Mouse (Mus musculus) G1E (cell line): ENCODE results near the gene G6pc.

Experiments used
- CTCF ChIP-seq: IDR thresholded peaks from 2 replicates; pipeline ENCODE4 v1.5.1; 2012; ENCODE audit warnings: low read depth, low read length, inconsistent platforms, mixed read lengths
- GATA1 ChIP-seq: IDR thresholded peaks from 2 replicates; pipeline ENCODE4 v1.6.1; 2012; ENCODE audit warnings: borderline replicate concordance, low read length, inconsistent platforms, mixed read lengths
- GATA2 ChIP-seq: IDR thresholded peaks from 2 replicates; pipeline ENCODE4 v1.6.1; 2012; ENCODE audit warnings: low read depth, low read length, inconsistent platforms, borderline replicate concordance

GRCm38 (mm10) chr11:101330371-101330924 lies 36.9 kb upstream of the G6pc start, which contains the start of gene Aoc3:
- TF ChIP-seq CTCF (no peak), GATA1 (no peak), GATA2 (no peak)
